Mouse (Mus musculus) intestine, embryonic 16.5 days (tissue): ENCODE data around the gene Dcun1d3. TPM values are rescaled to one million over a fixed set of nuclear protein-coding genes. Genes with fewer than 3 reads are reported as not detected.
A peak's percentile ranks its signal among the peaks of the same experiment; 100 is the strongest.

Experiments
- ATAC-seq: fragments of 200-750 bp; cut with Nextera tagmentation; 2 replicates; pipeline ENCODE4 v1.8.0; 2017; ENCODE audit warnings: moderate TSS enrichment, moderate library complexity
- H3K27ac ChIP-seq: fragments of 300-500 bp; sonication (generic); 2 replicates; pipeline ENCODE4 v1.5.1; 2014; ENCODE audit warnings: mild to moderate bottlenecking, low read length
- H3K27me3 ChIP-seq: fragments of 300-500 bp; sonication (generic); replicated peaks from 2 replicates; pipeline ENCODE4 v1.6.1; 2014; ENCODE audit warnings: low read length, control low read depth, mixed read lengths; ENCODE audit not compliant: control insufficient read depth, insufficient read depth
- H3K36me3 ChIP-seq: fragments of 300-500 bp; sonication (generic); 2 replicates; pipeline ENCODE4 v1.6.1; 2014; ENCODE audit warnings: low read length, control low read depth; ENCODE audit not compliant: control insufficient read depth, insufficient read depth
- H3K4me1 ChIP-seq: fragments of 300-500 bp; sonication (generic); 2 replicates; pipeline ENCODE4 v1.6.1; 2014; ENCODE audit warnings: low read length, control low read depth, mixed read lengths; ENCODE audit not compliant: control insufficient read depth, insufficient read depth
- H3K4me2 ChIP-seq: fragments of 300-500 bp; sonication (generic); 2 replicates; pipeline ENCODE4 v1.6.1; 2014; ENCODE audit warnings: low read depth, low read length, control low read depth
- H3K4me3 ChIP-seq: fragments of 300-500 bp; sonication (generic); 2 replicates; pipeline ENCODE4 v1.5.1; 2014; ENCODE audit warnings: mild to moderate bottlenecking, low read length
- H3K9ac ChIP-seq: fragments of 300-500 bp; sonication (generic); 2 replicates; pipeline ENCODE4 v1.6.1; 2014; ENCODE audit warnings: low read depth, low read length
- H3K9me3 ChIP-seq: fragments of 300-500 bp; sonication (generic); 2 replicates; pipeline ENCODE4 v1.6.1; 2016; ENCODE audit warnings: low read length, control low read depth; ENCODE audit not compliant: control insufficient read depth
- WGBS: fragments of 180-500 bp; shearing (Covaris S2); extraction: QIAGEN DNeasy Blood & Tissue Kit; methylation state at CpG from one replicate; pipeline ENCODE4 v1.1.7; 2014; 5-methylcytosine and 5-hydroxymethylcytosine counted together
- polyA plus RNA-seq: library from polyadenylated mRNA; unstranded; fragments of >200 nt; fragmentation: Nextera tagmentation; extraction: Ambion mirVana; gene quantifications from 2 replicates; pipeline ENCODE4 v1.2.1, GENCODE M21; 2015

The Dcun1d3 gene
- polyA plus RNA-seq, 1 experiment from 2014 or later: 13.9 TPM

- Histone ChIP-seq H3K4me3 (no peak overlapping the region), H3K4me1 (peaks cover 20% of the 10 kb centered on the region), H3K36me3 (0 out of 2 replicates have a peak, but pooled peaks cover 5% of the 10 kb centered on the region), H3K9me3 (no peaks in the 10 kb centered on the region), H3K4me2 (no peak overlapping the region), H3K27ac (no peak overlapping the region), H3K27me3 (no peaks in the 10 kb centered on the region), H3K9ac (no peak overlapping the region)
- peak; percentile 92 for ATAC-seq
- WGBS: 67% methylated on average over 2 of the region's 2 CpGs
Measured at GRCm38 (mm10) chr7:119860554-119860953, 35.5 kb downstream of the Dcun1d3 start.

- H3K27me3 ChIP-seq: no peaks in the 10 kb centered on the region
- 87% methylated on average over 3 of the region's 3 CpGs for WGBS
- H3K4me1 ChIP-seq: peaks cover 20% of the 10 kb centered on the region
- H3K9me3 ChIP-seq: no peaks in the 10 kb centered on the region
- no peak overlapping the region for H3K27ac ChIP-seq
- 0 out of 2 replicates have a peak, but pooled peaks cover 5% of the 10 kb centered on the region for H3K36me3 ChIP-seq
- H3K9ac ChIP-seq: no peak overlapping the region
- no peak overlapping the region for H3K4me3 ChIP-seq
- ATAC-seq: peak; percentile 8; the same call in 1 of the 2 replicates
- no peak overlapping the region for H3K4me2 ChIP-seq
Measured at GRCm38 (mm10) chr7:119860116-119860515, 36.0 kb downstream of the Dcun1d3 start.

- WGBS: 82% methylated on average over 6 of the region's 6 CpGs
Measured at GRCm38 (mm10) chr7:119859476-119859875, 36.6 kb downstream of the Dcun1d3 start.

GRCm38 (mm10) chr7:119855031-119855430 is 41.1 kb downstream of the Dcun1d3 start:
- Histone ChIP-seq H3K27me3 (no peaks in the 10 kb centered on the region), H3K4me1 (peaks cover 3% of the 10 kb centered on the region; the same call in 1 of the 2 replicates), H3K9ac (no peak overlapping the region), H3K9me3 (no peaks in the 10 kb centered on the region), H3K27ac (no peak overlapping the region), H3K4me3 (no peak overlapping the region), H3K36me3 (0 out of 2 replicates have a peak, but pooled peaks cover 7% of the 10 kb centered on the region), H3K4me2 (no peak overlapping the region)
- no peak for ATAC-seq

More at GRCm38 (mm10) chr7:119859476-119859875, 36.6 kb downstream of the Dcun1d3 start:
- ATAC-seq: no peak
- Histone ChIP-seq H3K9me3 (no peaks in the 10 kb centered on the region), H3K36me3 (0 out of 2 replicates have a peak, but pooled peaks cover 5% of the 10 kb centered on the region), H3K9ac (no peak overlapping the region), H3K4me1 (peaks cover 20% of the 10 kb centered on the region), H3K27ac (no peak overlapping the region), H3K4me3 (no peak overlapping the region), H3K27me3 (no peaks in the 10 kb centered on the region), H3K4me2 (no peak overlapping the region)

DNA sequence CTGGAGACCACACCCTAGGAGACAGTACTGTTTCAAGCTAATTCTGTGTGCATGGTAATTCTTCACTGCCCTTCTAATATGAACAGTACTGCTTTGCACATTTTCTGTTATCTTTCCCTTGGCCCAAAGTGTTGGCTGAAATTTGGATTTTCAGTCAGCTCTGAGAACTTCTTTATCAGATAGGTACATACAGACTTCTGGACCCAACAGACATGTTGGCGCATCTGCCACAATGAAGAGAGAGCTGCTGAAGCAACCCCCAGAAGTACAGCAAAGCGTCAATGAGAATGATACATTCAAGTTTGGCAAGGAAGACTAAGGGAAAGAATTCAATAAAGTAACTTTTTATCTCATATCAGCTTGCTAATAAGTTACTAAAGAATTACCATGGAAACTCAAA is 41.7 kb downstream of the Dcun1d3 start:
- Histone ChIP-seq H3K27ac (no peak overlapping the region), H3K4me3 (no peak overlapping the region), H3K4me1 (no peaks in the 10 kb centered on the region), H3K36me3 (0 out of 2 replicates have a peak, but pooled peaks cover 7% of the 10 kb centered on the region), H3K27me3 (no peaks in the 10 kb centered on the region), H3K9ac (no peak overlapping the region), H3K9me3 (no peaks in the 10 kb centered on the region), H3K4me2 (no peak overlapping the region)
- no peak for ATAC-seq
- WGBS: 95% methylated on average over 2 of the region's 2 CpGs

- Histone ChIP-seq H3K4me2 (no peak overlapping the region), H3K4me1 (no peaks in the 10 kb centered on the region), H3K36me3 (0 out of 2 replicates have a peak, but pooled peaks cover 7% of the 10 kb centered on the region), H3K27ac (no peak overlapping the region), H3K27me3 (no peaks in the 10 kb centered on the region), H3K9ac (no peak overlapping the region), H3K9me3 (no peaks in the 10 kb centered on the region), H3K4me3 (no peak overlapping the region)
- 95% methylated on average over 1 of the region's 1 CpGs for WGBS
- no peak for ATAC-seq
Measured at GRCm38 (mm10) chr7:119853186-119853585, 42.9 kb downstream of the Dcun1d3 start.

DNA sequence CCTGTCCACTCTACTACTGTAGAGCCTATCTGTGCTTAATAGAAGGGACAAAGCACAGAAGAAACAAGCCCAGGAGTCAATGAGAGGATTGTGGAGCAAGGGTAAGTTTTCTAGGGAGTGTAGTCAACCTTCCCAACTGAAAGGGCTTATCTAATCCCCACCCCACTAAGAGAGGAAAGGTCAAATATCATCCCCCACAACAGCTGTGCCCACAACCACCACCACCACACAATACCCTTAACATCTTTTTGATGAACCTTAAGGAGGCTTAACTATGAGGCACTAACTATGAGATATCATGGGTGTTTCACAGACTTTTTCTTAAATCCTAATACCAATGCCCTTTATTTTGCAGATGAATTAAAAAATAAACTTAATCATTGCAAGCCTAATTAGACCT is 43.6 kb downstream of the Dcun1d3 start:
- no peak overlapping the region for H3K9ac ChIP-seq
- no peak overlapping the region for H3K27ac ChIP-seq
- no peak overlapping the region for H3K4me3 ChIP-seq
- no peaks in the 10 kb centered on the region for H3K27me3 ChIP-seq
- H3K4me2 ChIP-seq: no peak overlapping the region
- 0 out of 2 replicates have a peak, but pooled peaks cover 5% of the 10 kb centered on the region for H3K36me3 ChIP-seq
- no peaks in the 10 kb centered on the region for H3K9me3 ChIP-seq
- H3K4me1 ChIP-seq: no peaks in the 10 kb centered on the region
- no peak for ATAC-seq

GRCm38 (mm10) chr7:119850737-119851136 is 45.4 kb downstream of the Dcun1d3 start:
- Histone ChIP-seq H3K4me2 (no peak overlapping the region), H3K4me1 (no peaks in the 10 kb centered on the region), H3K4me3 (no peak overlapping the region), H3K27me3 (no peaks in the 10 kb centered on the region), H3K9me3 (no peaks in the 10 kb centered on the region), H3K27ac (no peak overlapping the region), H3K9ac (no peak overlapping the region), H3K36me3 (0 out of 2 replicates have a peak, but pooled peaks cover 3% of the 10 kb centered on the region)
- no peak for ATAC-seq
- 74% methylated on average over 5 of the region's 5 CpGs for WGBS

DNA sequence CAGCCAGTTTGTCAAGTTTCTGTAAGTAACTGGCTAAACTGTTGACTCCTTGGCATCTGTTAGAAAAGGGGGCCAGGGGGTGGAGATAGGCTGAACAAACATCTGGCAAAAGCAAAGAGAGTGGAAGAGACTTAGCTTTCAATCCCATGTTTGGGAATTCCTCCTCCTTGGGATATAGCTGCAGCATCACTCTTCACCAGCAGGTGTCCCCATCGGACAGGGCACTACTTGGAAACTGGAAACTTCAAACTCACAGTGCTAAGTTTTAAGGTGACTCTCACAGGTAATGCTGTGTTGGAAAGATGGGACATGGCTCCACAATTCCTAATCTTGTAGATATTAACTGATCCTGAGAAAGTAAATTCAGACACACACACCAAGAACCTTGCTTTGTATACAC is 47.0 kb downstream of the Dcun1d3 start:
- no peak overlapping the region for H3K4me3 ChIP-seq
- 0% methylated on average over 1 of the region's 1 CpGs for WGBS
- no peak overlapping the region for H3K4me2 ChIP-seq
- H3K27me3 ChIP-seq: no peaks in the 10 kb centered on the region
- no peak overlapping the region for H3K27ac ChIP-seq
- H3K9me3 ChIP-seq: no peaks in the 10 kb centered on the region
- no peaks in the 10 kb centered on the region for H3K4me1 ChIP-seq
- H3K9ac ChIP-seq: no peak overlapping the region
- H3K36me3 ChIP-seq: 0 out of 2 replicates have a peak, but pooled peaks cover 2% of the 10 kb centered on the region
- ATAC-seq: no peak

GRCm38 (mm10) chr7:119847396-119847795 is 48.7 kb downstream of the Dcun1d3 start:
- no peak overlapping the region for H3K9ac ChIP-seq

More at GRCm38 (mm10) chr7:119847396-119847795, 48.7 kb downstream of the Dcun1d3 start:
- Histone ChIP-seq H3K36me3 (no peaks in the 10 kb centered on the region), H3K27ac (no peak overlapping the region), H3K4me2 (no peak overlapping the region), H3K27me3 (no peaks in the 10 kb centered on the region), H3K9me3 (no peaks in the 10 kb centered on the region), H3K4me1 (no peaks in the 10 kb centered on the region), H3K4me3 (no peak overlapping the region)
- 92% methylated on average over 2 of the region's 2 CpGs for WGBS
- ATAC-seq: no peak
